Mouse (Mus musculus) neural tube, embryonic 11.5 days (tissue): Measurements from ENCODE around the gene Spatc1l. TPM values are rescaled to one million over a fixed set of nuclear protein-coding genes. Genes with fewer than 3 reads are reported as not detected.

Source experiments
- ATAC-seq: fragments of 200-750 bp; cut with Nextera tagmentation; 2 replicates; pipeline ENCODE4 v1.8.0; 2017; ENCODE audit warnings: moderate number of reproducible peaks, mild to moderate bottlenecking, moderate TSS enrichment, moderate library complexity; ENCODE audit not compliant: insufficient read depth, low FRiP score, low TSS enrichment
- DNase-seq: peaks from one replicate; pipeline ENCODE4 v3.0.0-alpha.2; 2015; ENCODE audit warnings: low spot score
- H3K27ac ChIP-seq: fragments of 300-500 bp; sonication (generic); 2 replicates; pipeline ENCODE4 v1.5.1; 2014; ENCODE audit warnings: low read depth, mild to moderate bottlenecking, low read length
- H3K27me3 ChIP-seq: fragments of 300-500 bp; sonication (generic); 2 replicates; pipeline ENCODE4 v1.6.1; 2014; ENCODE audit warnings: mild to moderate bottlenecking, low read length, mixed read lengths; ENCODE audit not compliant: control insufficient read depth, insufficient read depth
- H3K36me3 ChIP-seq: fragments of 300-500 bp; sonication (generic); 2 replicates; pipeline ENCODE4 v1.6.1; 2014; ENCODE audit warnings: mild to moderate bottlenecking, low read length, moderate library complexity, mixed read lengths; ENCODE audit not compliant: control insufficient read depth, insufficient read depth
- H3K4me1 ChIP-seq: fragments of 300-500 bp; sonication (generic); 2 replicates; pipeline ENCODE4 v1.6.1; 2014; ENCODE audit warnings: low read length, mixed read lengths; ENCODE audit not compliant: control insufficient read depth, insufficient read depth
- H3K4me2 ChIP-seq: fragments of 300-500 bp; sonication (generic); 2 replicates; pipeline ENCODE4 v1.6.1; 2014; ENCODE audit warnings: low read depth, mild to moderate bottlenecking, moderate library complexity
- H3K4me3 ChIP-seq: fragments of 300-500 bp; sonication (generic); 2 replicates; pipeline ENCODE4 v1.5.1; 2014; ENCODE audit warnings: low read depth, low read length
- H3K9ac ChIP-seq: fragments of 300-500 bp; sonication (generic); 2 replicates; pipeline ENCODE4 v1.6.1; 2014; ENCODE audit warnings: mild to moderate bottlenecking, low read length
- H3K9me3 ChIP-seq: fragments of 300-500 bp; sonication (generic); 2 replicates; pipeline ENCODE4 v1.6.1; 2016; ENCODE audit warnings: low read length; ENCODE audit not compliant: control insufficient read depth
- WGBS: fragments of 180-500 bp; shearing (Covaris S2); extraction: QIAGEN DNeasy Blood & Tissue Kit; methylation state at CpG from one replicate; pipeline ENCODE4 v1.1.7; 2014; 5-methylcytosine and 5-hydroxymethylcytosine counted together
- polyA plus RNA-seq: library from polyadenylated mRNA; unstranded; fragments of >200 nt; fragmentation: Nextera tagmentation; extraction: Ambion mirVana; gene quantifications from 2 replicates; pipeline ENCODE4 v1.2.1, GENCODE M21; 2014

Spatc1l gene
- polyA plus RNA-seq, 1 experiment from 2014 or later, result not detected

- 77% methylated on average over 3 of the region's 3 CpGs for WGBS
- H3K4me2 ChIP-seq, result no peak within 1 kb of the TSS
- no peak for ATAC-seq
Observed at GRCm38 (mm10) chr10:76575374-76575773, 13.3 kb downstream of the Spatc1l start, which contains the start of gene Ftcd. Gene Ftcd, plus strand, starts transcription at chr10:76575648.

GRCm38 (mm10) chr10:76576920-76577319 is 14.8 kb downstream of the Spatc1l start:
- Histone ChIP-seq H3K36me3 (no peaks in the 10 kb centered on the region), H3K9me3 (no peaks in the 10 kb centered on the region), H3K27ac (no peak overlapping the region), H3K4me1 (no peaks in the 10 kb centered on the region), H3K9ac (no peak overlapping the region), H3K27me3 (no peaks in the 10 kb centered on the region), H3K4me2 (no peak overlapping the region), H3K4me3 (no peak overlapping the region)
- DNase-seq (no peak), ATAC-seq (no peak)
- 82% methylated on average over 7 of the region's 7 CpGs for WGBS

More at GRCm38 (mm10) chr10:76575374-76575773, 13.3 kb downstream of the Spatc1l start, which contains the start of gene Ftcd:
- no peak for DNase-seq
- Histone ChIP-seq H3K4me3 (no peak within 1 kb of the TSS), H3K9ac (no peak within 1 kb of the TSS), H3K36me3 (no peaks in the 10 kb centered on the region; the same call in 1 of the 2 replicates), H3K9me3 (no peaks in the 10 kb centered on the region), H3K27ac (no peak within 1 kb of the TSS), H3K27me3 (no peaks in the 10 kb centered on the region), H3K4me1 (no peaks in the 10 kb centered on the region)

GRCm38 (mm10) chr10:76584138-76584537 is 22.1 kb downstream of the Spatc1l start:
- H3K4me3 ChIP-seq, result no peak overlapping the region

GRCm38 (mm10) chr10:76586190-76586589 is 24.1 kb downstream of the Spatc1l start:
- WGBS, result 77% methylated on average over 1 of the region's 1 CpGs
- no peaks in the 10 kb centered on the region for H3K27me3 ChIP-seq
- H3K36me3 ChIP-seq, result no peaks in the 10 kb centered on the region
- H3K4me2 ChIP-seq, result no peak overlapping the region
- H3K9ac ChIP-seq, result no peak overlapping the region
- H3K9me3 ChIP-seq, result no peaks in the 10 kb centered on the region
- no peak for ATAC-seq
- H3K4me1 ChIP-seq, result no peaks in the 10 kb centered on the region
- H3K27ac ChIP-seq, result no peak overlapping the region
- DNase-seq, result no peak
- H3K4me3 ChIP-seq, result no peak overlapping the region

More at GRCm38 (mm10) chr10:76584138-76584537, 22.1 kb downstream of the Spatc1l start:
- 21% methylated on average over 10 of the region's 10 CpGs for WGBS
- no peak overlapping the region for H3K9ac ChIP-seq
- DNase-seq (no peak), ATAC-seq (no peak)
- H3K27ac ChIP-seq, result no peak overlapping the region
- H3K4me2 ChIP-seq, result no peak overlapping the region
- no peaks in the 10 kb centered on the region for H3K4me1 ChIP-seq
- H3K27me3 ChIP-seq, result no peaks in the 10 kb centered on the region
- no peaks in the 10 kb centered on the region for H3K36me3 ChIP-seq
- no peaks in the 10 kb centered on the region for H3K9me3 ChIP-seq

GRCm38 (mm10) chr10:76590197-76590596 is 28.1 kb downstream of the Spatc1l start:
- Histone ChIP-seq H3K9ac (no peak overlapping the region), H3K36me3 (no peaks in the 10 kb centered on the region), H3K27ac (no peak overlapping the region), H3K27me3 (no peaks in the 10 kb centered on the region), H3K9me3 (no peaks in the 10 kb centered on the region), H3K4me2 (no peak overlapping the region), H3K4me1 (no peaks in the 10 kb centered on the region), H3K4me3 (no peak overlapping the region)
- no peak for ATAC-seq
- no peak for DNase-seq
- WGBS, result 70% methylated on average over 11 of the region's 11 CpGs

- Histone ChIP-seq H3K36me3 (no peaks in the 10 kb centered on the region), H3K9me3 (no peaks in the 10 kb centered on the region), H3K27ac (no peak overlapping the region), H3K4me2 (no peak overlapping the region), H3K4me3 (no peak overlapping the region), H3K4me1 (no peaks in the 10 kb centered on the region), H3K9ac (no peak overlapping the region), H3K27me3 (no peaks in the 10 kb centered on the region)
- ATAC-seq, result no peak
- no peak for DNase-seq
- 91% methylated on average over 31 of the region's 31 CpGs for WGBS
Observed at GRCm38 (mm10) chr10:76596338-76596737, 34.3 kb downstream of the Spatc1l start.

GRCm38 (mm10) chr10:76602690-76603089 is 40.6 kb downstream of the Spatc1l start:
- no peaks in the 10 kb centered on the region for H3K4me1 ChIP-seq
- H3K4me2 ChIP-seq, result no peak overlapping the region
- no peak overlapping the region for H3K27ac ChIP-seq
- H3K36me3 ChIP-seq, result no peaks in the 10 kb centered on the region
- DNase-seq, result no peak
- H3K4me3 ChIP-seq, result no peak overlapping the region
- no peaks in the 10 kb centered on the region for H3K27me3 ChIP-seq
- 91% methylated on average over 3 of the region's 3 CpGs for WGBS
- no peak overlapping the region for H3K9ac ChIP-seq
- H3K9me3 ChIP-seq, result no peaks in the 10 kb centered on the region
- ATAC-seq, result no peak

- 92% methylated on average over 7 of the region's 7 CpGs for WGBS
- ATAC-seq (no peak), DNase-seq (no peak)
- Histone ChIP-seq H3K4me1 (no peaks in the 10 kb centered on the region), H3K4me3 (no peak overlapping the region), H3K27me3 (no peaks in the 10 kb centered on the region), H3K9ac (no peak overlapping the region), H3K27ac (no peak overlapping the region), H3K4me2 (no peak overlapping the region), H3K9me3 (no peaks in the 10 kb centered on the region), H3K36me3 (peaks cover 2% of the 10 kb centered on the region; the same call in 1 of the 2 replicates)
Observed at GRCm38 (mm10) chr10:76612473-76612872, 50.4 kb downstream of the Spatc1l start.
